Comparison of ENCODE assay signal across 29 mouse cellular contexts in the genomic region with DNA sequence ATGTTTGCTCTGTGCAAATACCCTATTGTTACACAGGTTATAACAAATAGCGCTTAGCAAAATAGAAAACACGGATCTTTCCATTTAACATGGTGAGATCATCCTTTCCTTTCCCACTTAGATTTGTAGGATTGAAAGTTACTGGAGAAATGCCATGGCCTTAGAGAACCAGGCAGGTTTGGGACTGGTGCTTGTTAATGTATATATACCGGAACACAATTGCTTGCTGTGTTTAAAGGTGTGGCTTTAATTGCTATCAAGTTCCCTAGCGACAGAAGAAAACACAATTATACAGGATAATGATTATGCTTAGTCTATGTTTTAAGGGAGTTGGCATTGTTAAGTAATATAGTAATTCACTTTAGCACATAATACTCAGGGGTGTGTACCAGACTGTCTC. TPM values are rescaled to one million over a fixed set of nuclear protein-coding genes. Genes with fewer than 3 reads are reported as not detected.
A peak's percentile ranks its signal among the peaks of the same experiment; 100 is the strongest.
DNase-seq lines count a peak whose midpoint lies in the region; ATAC-seq lines count a peak whose summit lies in the region.
"Had no signal": no experiment of that assay in that cellular context is flagged by ENCODE, and none has a peak within 500 bp of the region (broad histone marks: within the 10 kb centered on the region; RNA-seq: fewer than 3 reads in every experiment).

No protein-coding gene starts in this region.

- H3K4me3 ChIP-seq in intestine, embryonic 16.5 days (ENCODE audit: low read length) = no peak overlapping the region
- no peak overlapping the region for H3K4me3 ChIP-seq in intestine, embryonic 15.5 days (replicated peaks)
- H3K4me3 ChIP-seq in liver, embryonic 12.5 days = peak overlapping the region; percentile 9
- H3K4me3 ChIP-seq in limb, embryonic 13.5 days = no peak overlapping the region
- peak overlapping the region; percentile 24; the same call in 1 of the 2 replicates for H3K4me3 ChIP-seq in liver, embryonic 15.5 days (replicated peaks)
- H3K4me3 ChIP-seq in hindbrain, embryonic 12.5 days = no peak overlapping the region
- H3K4me3 ChIP-seq: embryonic facial prominence, embryonic 12.5 days; heart, embryonic 12.5 days; hindbrain, embryonic 10.5 days; lung, embryonic 15.5 days had no signal

- H3K27ac ChIP-seq in intestine, embryonic 16.5 days (ENCODE audit: low read length) = no peak overlapping the region
- no peak overlapping the region for H3K27ac ChIP-seq in intestine, embryonic 15.5 days
- no peak overlapping the region for H3K27ac ChIP-seq in liver, embryonic 12.5 days
- H3K27ac ChIP-seq in limb, embryonic 13.5 days = no peak overlapping the region
- 0 out of 2 replicates have a peak overlapping the region, but pooled peaks have one; percentile 41 for H3K27ac ChIP-seq in liver, embryonic 15.5 days (replicated peaks)
- H3K27ac ChIP-seq in hindbrain, embryonic 12.5 days = no peak overlapping the region
- H3K27ac ChIP-seq: embryonic facial prominence, embryonic 12.5 days; hindbrain, embryonic 10.5 days; hindbrain, postnatal 0 days; lung, embryonic 15.5 days; macrophage had no signal

- 64% methylated on average over 4 of the region's 4 CpGs for WGBS in intestine, embryonic 16.5 days
- WGBS in intestine, embryonic 15.5 days = 60% methylated on average over 4 of the region's 4 CpGs
- WGBS in liver, embryonic 12.5 days (ENCODE audit: insufficient replicate concordance) = 79% methylated on average over 4 of the region's 4 CpGs
- 84% methylated on average over 4 of the region's 4 CpGs for WGBS in limb, embryonic 13.5 days
- 81% methylated on average over 4 of the region's 4 CpGs for WGBS in liver, embryonic 15.5 days (ENCODE audit: insufficient replicate concordance)
- WGBS in hindbrain, embryonic 12.5 days = 93% methylated on average over 4 of the region's 4 CpGs

- H3K9me3 ChIP-seq in intestine, embryonic 16.5 days (ENCODE audit: control insufficient read depth, low read length) = no peaks in the 10 kb centered on the region
- H3K9me3 ChIP-seq in intestine, embryonic 15.5 days = no peaks in the 10 kb centered on the region
- no peaks in the 10 kb centered on the region for H3K9me3 ChIP-seq in liver, embryonic 12.5 days (replicated peaks)
- H3K9me3 ChIP-seq in limb, embryonic 13.5 days = no peaks in the 10 kb centered on the region
- no peaks in the 10 kb centered on the region for H3K9me3 ChIP-seq in liver, embryonic 15.5 days (replicated peaks)
- H3K9me3 ChIP-seq in hindbrain, embryonic 12.5 days (replicated peaks) = no peaks in the 10 kb centered on the region
- H3K9me3 ChIP-seq: embryonic facial prominence, embryonic 12.5 days; G1E; heart, embryonic 12.5 days; hindbrain, embryonic 10.5 days; lung, embryonic 15.5 days had no signal

- ATAC-seq in intestine, embryonic 16.5 days = peak; percentile 21
- no peak for ATAC-seq in intestine, embryonic 15.5 days
- no peak for ATAC-seq in liver, embryonic 12.5 days
- ATAC-seq in limb, embryonic 13.5 days (ENCODE audit: low FRiP score, low read depth) = no peak
- no peak for ATAC-seq in liver, embryonic 15.5 days (ENCODE audit: insufficient read depth)
- no peak for ATAC-seq in hindbrain, embryonic 12.5 days (ENCODE audit: low FRiP score)
- ATAC-seq: forebrain, embryonic 16.5 days; hindbrain, postnatal 0 days had no signal

- H3K4me2 ChIP-seq in intestine, embryonic 16.5 days (ENCODE audit: low read depth, low read length) = 0 out of 2 replicates have a peak overlapping the region, but pooled peaks have one; percentile 7
- no peak overlapping the region for H3K4me2 ChIP-seq in intestine, embryonic 15.5 days (replicated peaks)
- H3K4me2 ChIP-seq in liver, embryonic 12.5 days = peak overlapping the region; percentile 40
- peak overlapping the region; percentile 30; the same call in 1 of the 2 replicates for H3K4me2 ChIP-seq in limb, embryonic 13.5 days (replicated peaks)
- H3K4me2 ChIP-seq in liver, embryonic 15.5 days = peak overlapping the region; percentile 51
- no peak overlapping the region for H3K4me2 ChIP-seq in hindbrain, embryonic 12.5 days (replicated peaks)
- H3K4me2 ChIP-seq: embryonic facial prominence, embryonic 12.5 days; heart, embryonic 12.5 days; lung, embryonic 15.5 days had no signal

- no peak overlapping the region for H3K9ac ChIP-seq in intestine, embryonic 16.5 days (ENCODE audit: low read depth, low read length)
- no peak overlapping the region for H3K9ac ChIP-seq in intestine, embryonic 15.5 days
- H3K9ac ChIP-seq in liver, embryonic 12.5 days = peak overlapping the region; percentile 39
- H3K9ac ChIP-seq in limb, embryonic 13.5 days = no peak overlapping the region
- H3K9ac ChIP-seq in liver, embryonic 15.5 days = 0 out of 2 replicates have a peak overlapping the region, but pooled peaks have one; percentile 32
- no peak overlapping the region for H3K9ac ChIP-seq in hindbrain, embryonic 12.5 days
- H3K9ac ChIP-seq: embryonic facial prominence, embryonic 12.5 days; heart, embryonic 12.5 days; lung, embryonic 15.5 days had no signal

- H3K4me1 ChIP-seq in intestine, embryonic 16.5 days (ENCODE audit: control insufficient read depth, insufficient read depth, low read length) = peaks cover 12% of the 10 kb centered on the region
- H3K4me1 ChIP-seq in intestine, embryonic 15.5 days (replicated peaks) = peaks cover 8% of the 10 kb centered on the region
- peaks cover 55% of the 10 kb centered on the region for H3K4me1 ChIP-seq in liver, embryonic 12.5 days
- peaks cover 21% of the 10 kb centered on the region for H3K4me1 ChIP-seq in limb, embryonic 13.5 days
- H3K4me1 ChIP-seq in liver, embryonic 15.5 days (replicated peaks) = peaks cover 44% of the 10 kb centered on the region
- H3K4me1 ChIP-seq in hindbrain, embryonic 12.5 days = peaks cover 17% of the 10 kb centered on the region

- H3K27me3 ChIP-seq in intestine, embryonic 16.5 days (replicated peaks; ENCODE audit: control insufficient read depth, insufficient read depth, low read length) = no peaks in the 10 kb centered on the region
- no peaks in the 10 kb centered on the region for H3K27me3 ChIP-seq in intestine, embryonic 15.5 days (replicated peaks)
- H3K27me3 ChIP-seq in liver, embryonic 12.5 days (replicated peaks) = no peaks in the 10 kb centered on the region
- no peaks in the 10 kb centered on the region for H3K27me3 ChIP-seq in limb, embryonic 13.5 days
- no peaks in the 10 kb centered on the region for H3K27me3 ChIP-seq in liver, embryonic 15.5 days
- no peaks in the 10 kb centered on the region for H3K27me3 ChIP-seq in hindbrain, embryonic 12.5 days
- H3K27me3 ChIP-seq: CH12.LX; embryonic facial prominence, embryonic 12.5 days; heart, embryonic 12.5 days; lung, embryonic 15.5 days had no signal

- H3K36me3 ChIP-seq in intestine, embryonic 16.5 days (ENCODE audit: control insufficient read depth, insufficient read depth, low read length) = no peaks in the 10 kb centered on the region
- no peaks in the 10 kb centered on the region for H3K36me3 ChIP-seq in intestine, embryonic 15.5 days
- H3K36me3 ChIP-seq in liver, embryonic 12.5 days = peaks cover 4% of the 10 kb centered on the region; the same call in 1 of the 2 replicates
- H3K36me3 ChIP-seq in limb, embryonic 13.5 days = no peaks in the 10 kb centered on the region
- H3K36me3 ChIP-seq in liver, embryonic 15.5 days (replicated peaks) = peaks cover 12% of the 10 kb centered on the region
- H3K36me3 ChIP-seq in hindbrain, embryonic 12.5 days = no peaks in the 10 kb centered on the region
- H3K36me3 ChIP-seq: embryonic facial prominence, embryonic 12.5 days; heart, embryonic 12.5 days; hindbrain, embryonic 10.5 days; lung, embryonic 15.5 days had no signal

- no peak for DNase-seq in liver
- DNase-seq in embryo, embryonic 10 days (ENCODE audit: low spot score) = no peak
- DNase-seq: adrenal gland, adult 8-10 months; B cell, adult 2 months; cerebellum, adult 11-12 months; cerebellum, postnatal 10 days; gastrocnemius, postnatal 10 days; heart, postnatal 10 days; kidney, postnatal 4 days; layer of hippocampus, adult 9-11 months; right cerebral cortex, postnatal 25 days had no signal

RNA-seq across cellular contexts. Expression of a gene that starts 3.2 kb away (rescaled TPM):
- polyA plus RNA-seq in intestine, embryonic 16.5 days (2015; fragmentation: Nextera tagmentation; extraction: Ambion mirVana) = 101 and 110 TPM in 2 replicates
- polyA plus RNA-seq in intestine, embryonic 15.5 days (2015; fragmentation: Nextera tagmentation; extraction: Ambion mirVana) = 79.3 and 89.9 TPM in 2 replicates
- 75.3 and 75.6 TPM in 2 replicates for polyA plus RNA-seq in liver, embryonic 12.5 days (2016; fragmentation: Nextera tagmentation; extraction: Ambion mirVana)
- polyA plus RNA-seq in limb, embryonic 13.5 days (2015; fragmentation: Nextera tagmentation; extraction: Ambion mirVana) = 35.3 and 35.7 TPM in 2 replicates
- polyA plus RNA-seq in liver, embryonic 15.5 days (2015; fragmentation: Nextera tagmentation; extraction: Ambion mirVana) = 136 and 151 TPM in 2 replicates
- 25.1 and 26.1 TPM in 2 replicates for polyA plus RNA-seq in hindbrain, embryonic 12.5 days (2016; fragmentation: Nextera tagmentation; extraction: Ambion mirVana)

RNA-seq across cellular contexts. Expression of a gene that starts 3.4 kb away (rescaled TPM):
- polyA plus RNA-seq in intestine, embryonic 16.5 days (2015; fragmentation: Nextera tagmentation; extraction: Ambion mirVana) = 0.94 and 1.0 TPM in 2 replicates
- polyA plus RNA-seq in intestine, embryonic 15.5 days (2015; fragmentation: Nextera tagmentation; extraction: Ambion mirVana) = 1.3 and 1.5 TPM in 2 replicates
- 0.91 and 1.3 TPM in 2 replicates for polyA plus RNA-seq in liver, embryonic 12.5 days (2016; fragmentation: Nextera tagmentation; extraction: Ambion mirVana)
- polyA plus RNA-seq in limb, embryonic 13.5 days (2015; fragmentation: Nextera tagmentation; extraction: Ambion mirVana) = 1.00 and 1.3 TPM in 2 replicates
- polyA plus RNA-seq in liver, embryonic 15.5 days (2015; fragmentation: Nextera tagmentation; extraction: Ambion mirVana) = 1.2 and 1.4 TPM in 2 replicates
- polyA plus RNA-seq in hindbrain, embryonic 12.5 days (2016; fragmentation: Nextera tagmentation; extraction: Ambion mirVana) = 0.72 and 0.93 TPM in 2 replicates

RNA-seq across cellular contexts. Expression of a gene that starts 8.4 kb away (rescaled TPM):
- polyA plus RNA-seq in intestine, embryonic 16.5 days (2015; fragmentation: Nextera tagmentation; extraction: Ambion mirVana) = 0.15 and 0.20 TPM in 2 replicates
- polyA plus RNA-seq in intestine, embryonic 15.5 days (2015; fragmentation: Nextera tagmentation; extraction: Ambion mirVana) = not detected in 2 replicates
- not detected in 2 replicates for polyA plus RNA-seq in liver, embryonic 12.5 days (2016; fragmentation: Nextera tagmentation; extraction: Ambion mirVana)
- polyA plus RNA-seq in limb, embryonic 13.5 days (2015; fragmentation: Nextera tagmentation; extraction: Ambion mirVana) = 0.36 and 0.43 TPM in 2 replicates
- polyA plus RNA-seq in liver, embryonic 15.5 days (2015; fragmentation: Nextera tagmentation; extraction: Ambion mirVana) = 0.17 TPM in 1 of 2 replicates, not detected in the other
- polyA plus RNA-seq in hindbrain, embryonic 12.5 days (2016; fragmentation: Nextera tagmentation; extraction: Ambion mirVana) = not detected in 2 replicates
- polyA plus RNA-seq: cortical plate, adult 2 months; forebrain, embryonic 16.5 days; G1E; heart, embryonic 12.5 days; hindbrain, embryonic 10.5 days; hindbrain, postnatal 0 days; macrophage; midbrain, postnatal 0 days; spleen, adult 2 months had no signal

RNA-seq across cellular contexts. Expression of a gene that starts 11.1 kb away (rescaled TPM):
- 2.9 and 3.1 TPM in 2 replicates for polyA plus RNA-seq in intestine, embryonic 16.5 days (2015; fragmentation: Nextera tagmentation; extraction: Ambion mirVana)
- 4.7 and 5.7 TPM in 2 replicates for polyA plus RNA-seq in intestine, embryonic 15.5 days (2015; fragmentation: Nextera tagmentation; extraction: Ambion mirVana)
- polyA plus RNA-seq in liver, embryonic 12.5 days (2016; fragmentation: Nextera tagmentation; extraction: Ambion mirVana) = 8.6 and 11.6 TPM in 2 replicates
- polyA plus RNA-seq in limb, embryonic 13.5 days (2015; fragmentation: Nextera tagmentation; extraction: Ambion mirVana) = 9.0 and 10.3 TPM in 2 replicates
- 7.3 and 8.8 TPM in 2 replicates for polyA plus RNA-seq in liver, embryonic 15.5 days (2015; fragmentation: Nextera tagmentation; extraction: Ambion mirVana)
- polyA plus RNA-seq in hindbrain, embryonic 12.5 days (2016; fragmentation: Nextera tagmentation; extraction: Ambion mirVana) = 3.6 and 4.2 TPM in 2 replicates

RNA-seq across cellular contexts. Expression of a gene that starts 23.5 kb away (rescaled TPM):
- 8.5 and 9.7 TPM in 2 replicates for polyA plus RNA-seq in intestine, embryonic 16.5 days (2015; fragmentation: Nextera tagmentation; extraction: Ambion mirVana)
- 6.4 and 7.9 TPM in 2 replicates for polyA plus RNA-seq in intestine, embryonic 15.5 days (2015; fragmentation: Nextera tagmentation; extraction: Ambion mirVana)
- polyA plus RNA-seq in liver, embryonic 12.5 days (2016; fragmentation: Nextera tagmentation; extraction: Ambion mirVana) = 4.9 and 5.7 TPM in 2 replicates
- 5.2 and 5.5 TPM in 2 replicates for polyA plus RNA-seq in limb, embryonic 13.5 days (2015; fragmentation: Nextera tagmentation; extraction: Ambion mirVana)
- polyA plus RNA-seq in liver, embryonic 15.5 days (2015; fragmentation: Nextera tagmentation; extraction: Ambion mirVana) = 13.6 and 16.4 TPM in 2 replicates
- 4.9 and 5.2 TPM in 2 replicates for polyA plus RNA-seq in hindbrain, embryonic 12.5 days (2016; fragmentation: Nextera tagmentation; extraction: Ambion mirVana)
- polyA plus RNA-seq: G1E had no signal

Comparison
In these comparisons a context has a peak if more than half of its experiments do, and no peak if none do; other contexts are left out.
1. H3K4me2 ChIP-seq: peak in intestine, embryonic 16.5 days (single experiment), liver, embryonic 12.5 days (single experiment), limb, embryonic 13.5 days (single experiment) and liver, embryonic 15.5 days (single experiment); none in intestine, embryonic 15.5 days (single experiment) and hindbrain, embryonic 12.5 days (single experiment).
2. H3K4me3 ChIP-seq: peak in liver, embryonic 12.5 days (single experiment) and liver, embryonic 15.5 days (single experiment); none in intestine, embryonic 16.5 days (single experiment), intestine, embryonic 15.5 days (single experiment), limb, embryonic 13.5 days (single experiment) and hindbrain, embryonic 12.5 days (single experiment).
3. H3K9ac ChIP-seq: peak in liver, embryonic 12.5 days (single experiment) and liver, embryonic 15.5 days (single experiment); none in intestine, embryonic 16.5 days (single experiment), intestine, embryonic 15.5 days (single experiment), limb, embryonic 13.5 days (single experiment) and hindbrain, embryonic 12.5 days (single experiment).